Mouse (Mus musculus) limb, embryonic 14.5 days (tissue): ENCODE data around the gene Cacna1a. TPM values are rescaled to one million over a fixed set of nuclear protein-coding genes. Genes with fewer than 3 reads are reported as not detected.

Experiments used
- ATAC-seq: fragments of 200-750 bp; cut with Nextera tagmentation; 2 replicates; pipeline ENCODE4 v1.8.0; 2017; ENCODE audit warnings: low read depth, moderate number of reproducible peaks, moderate TSS enrichment; ENCODE audit not compliant: low FRiP score
- DNase-seq: peaks from one replicate; pipeline ENCODE4 v3.0.0-alpha.2; 2015; ENCODE audit warnings: low spot score
- H3K27ac ChIP-seq: fragments of 300-500 bp; sonication (generic); replicated peaks from 2 replicates; pipeline ENCODE4 v1.5.1; 2014; ENCODE audit warnings: low read depth, mild to moderate bottlenecking, low read length, moderate library complexity, mixed read lengths
- H3K27me3 ChIP-seq: fragments of 300-500 bp; sonication (generic); 2 replicates; pipeline ENCODE4 v1.6.1; 2014; ENCODE audit warnings: low read length, mixed read lengths; ENCODE audit not compliant: control insufficient read depth, insufficient read depth
- H3K36me3 ChIP-seq: fragments of 300-500 bp; sonication (generic); 2 replicates; pipeline ENCODE4 v1.6.1; 2014; ENCODE audit warnings: mild to moderate bottlenecking, low read length, moderate library complexity, mixed read lengths; ENCODE audit not compliant: control insufficient read depth, insufficient read depth
- H3K4me1 ChIP-seq: fragments of 300-500 bp; sonication (generic); 2 replicates; pipeline ENCODE4 v1.6.1; 2014; ENCODE audit warnings: antibody characterized with exemption, low read length, mixed read lengths; ENCODE audit not compliant: control insufficient read depth, insufficient read depth
- H3K4me2 ChIP-seq: fragments of 300-500 bp; sonication (generic); replicated peaks from 2 replicates; pipeline ENCODE4 v1.6.1; 2014; ENCODE audit warnings: low read depth, mild to moderate bottlenecking, low read length, moderate library complexity; ENCODE audit not compliant: severe bottlenecking
- H3K4me3 ChIP-seq: fragments of 300-500 bp; sonication (generic); replicated peaks from 2 replicates; pipeline ENCODE4 v1.5.1; 2014; ENCODE audit warnings: low read length
- H3K9ac ChIP-seq: fragments of 300-500 bp; sonication (generic); 2 replicates; pipeline ENCODE4 v1.6.1; 2014; ENCODE audit warnings: mild to moderate bottlenecking, low read depth, low read length, moderate library complexity; ENCODE audit not compliant: severe bottlenecking
- H3K9me3 ChIP-seq: fragments of 300-500 bp; sonication (generic); 2 replicates; pipeline ENCODE4 v1.6.1; 2016; ENCODE audit warnings: low read length; ENCODE audit not compliant: control insufficient read depth
- POLR2A ChIP-seq: fragments of 200-500 bp; IDR thresholded peaks from 2 replicates; pipeline ENCODE4 v1.8.0; 2012; ENCODE audit warnings: inconsistent platforms, mild to moderate bottlenecking, moderate library complexity, borderline replicate concordance; ENCODE audit not compliant: insufficient read depth, insufficient read length; ENCODE audit errors: extremely low read depth
- WGBS: fragments of 180-500 bp; shearing (Covaris S2); extraction: QIAGEN DNeasy Blood & Tissue Kit; methylation state at CpG from one replicate; pipeline ENCODE4 v1.1.7; 2014; 5-methylcytosine and 5-hydroxymethylcytosine counted together
- polyA plus RNA-seq, 2 experiments: library from polyadenylated mRNA; depleted of rRNA in 1 of 2; stranded (reverse) in 1 of 2; unstranded in 1 of 2; fragments of >200 nt; fragmentation: Nextera tagmentation in 1 of 2; extraction: Ambion mirVana in 1 of 2; gene quantifications; 2 replicates each; pipeline versions ENCODE4 v1.2.1 to v1.2.3; 2012 to 2014

The Cacna1a gene
- polyA plus RNA-seq, 2 experiments = 6.8 to 24.3 TPM

GRCm38 (mm10) chr8:84454532-84454931, 66.3 kb downstream of the Cacna1a start:
- no peak overlapping the region for H3K4me3 ChIP-seq
- H3K4me1 ChIP-seq = no peaks in the 10 kb centered on the region
- no peak for TF ChIP-seq POLR2A
- no peaks in the 10 kb centered on the region for H3K36me3 ChIP-seq
- H3K9ac ChIP-seq = no peak overlapping the region
- no peaks in the 10 kb centered on the region for H3K27me3 ChIP-seq
- no peak overlapping the region for H3K4me2 ChIP-seq
- H3K9me3 ChIP-seq = no peaks in the 10 kb centered on the region
- WGBS = 30% methylated on average over 6 of the region's 6 CpGs
- no peak for ATAC-seq
- no peak overlapping the region for H3K27ac ChIP-seq
- peak; percentile 83 for DNase-seq

GRCm38 (mm10) chr8:84458853-84459252, 70.6 kb downstream of the Cacna1a start:
- no peak overlapping the region for H3K4me2 ChIP-seq
- no peak overlapping the region for H3K9ac ChIP-seq
- no peak for ATAC-seq
- peaks cover 10% of the 10 kb centered on the region; the same call in 1 of the 2 replicates for H3K9me3 ChIP-seq
- no peaks in the 10 kb centered on the region for H3K27me3 ChIP-seq
- no peaks in the 10 kb centered on the region for H3K4me1 ChIP-seq
- no peak overlapping the region for H3K4me3 ChIP-seq
- 63% methylated on average over 7 of the region's 7 CpGs for WGBS
- H3K27ac ChIP-seq = no peak overlapping the region
- DNase-seq = no peak
- no peak for TF ChIP-seq POLR2A
- H3K36me3 ChIP-seq = no peaks in the 10 kb centered on the region

- H3K27me3 ChIP-seq = no peaks in the 10 kb centered on the region
- no peaks in the 10 kb centered on the region for H3K4me1 ChIP-seq
- no peak overlapping the region for H3K4me3 ChIP-seq
- ATAC-seq (no peak), DNase-seq (no peak)
- no peak overlapping the region for H3K9ac ChIP-seq
- no peaks in the 10 kb centered on the region for H3K36me3 ChIP-seq
- WGBS = 42% methylated on average over 5 of the region's 5 CpGs
- no peak overlapping the region for H3K27ac ChIP-seq
- TF ChIP-seq POLR2A = no peak
- peaks cover 10% of the 10 kb centered on the region; the same call in 1 of the 2 replicates for H3K9me3 ChIP-seq
- H3K4me2 ChIP-seq = no peak overlapping the region
These were observed 71.0 kb downstream of the Cacna1a start for GRCm38 (mm10) chr8:84459276-84459675.

GRCm38 (mm10) chr8:84460698-84461097, 72.5 kb downstream of the Cacna1a start:
- no peak for TF ChIP-seq POLR2A
- DNase-seq = no peak
- H3K4me1 ChIP-seq = no peaks in the 10 kb centered on the region
- no peaks in the 10 kb centered on the region for H3K27me3 ChIP-seq
- no peak overlapping the region for H3K27ac ChIP-seq
- H3K4me3 ChIP-seq = no peak overlapping the region
- H3K9me3 ChIP-seq = peaks cover 10% of the 10 kb centered on the region; the same call in 1 of the 2 replicates
- H3K36me3 ChIP-seq = no peaks in the 10 kb centered on the region
- H3K9ac ChIP-seq = no peak overlapping the region
- H3K4me2 ChIP-seq = no peak overlapping the region
- ATAC-seq = no peak
- 62% methylated on average over 2 of the region's 2 CpGs for WGBS

- peaks cover 4% of the 10 kb centered on the region; the same call in 1 of the 2 replicates for H3K9me3 ChIP-seq
- no peaks in the 10 kb centered on the region for H3K27me3 ChIP-seq
- ATAC-seq (no peak), DNase-seq (no peak)
- H3K4me2 ChIP-seq = no peak overlapping the region
- no peak overlapping the region for H3K27ac ChIP-seq
- no peak overlapping the region for H3K9ac ChIP-seq
- WGBS = 63% methylated on average over 1 of the region's 1 CpGs
- TF ChIP-seq POLR2A = no peak
- no peaks in the 10 kb centered on the region for H3K4me1 ChIP-seq
- H3K4me3 ChIP-seq = no peak overlapping the region
- no peaks in the 10 kb centered on the region for H3K36me3 ChIP-seq
These were observed 78.7 kb downstream of the Cacna1a start for GRCm38 (mm10) chr8:84466932-84467331.

GRCm38 (mm10) chr8:84469076-84469475, 80.8 kb downstream of the Cacna1a start:
- TF ChIP-seq POLR2A = no peak
- Histone ChIP-seq H3K4me1 (no peaks in the 10 kb centered on the region), H3K4me3 (no peak overlapping the region), H3K27ac (no peak overlapping the region), H3K36me3 (no peaks in the 10 kb centered on the region), H3K9me3 (no peaks in the 10 kb centered on the region), H3K27me3 (no peaks in the 10 kb centered on the region), H3K9ac (no peak overlapping the region), H3K4me2 (no peak overlapping the region)
- WGBS = 78% methylated on average over 4 of the region's 4 CpGs
- ATAC-seq = no peak
- no peak for DNase-seq
